Mouse (Mus musculus) adrenal gland, adult 8-10 months (tissue): ENCODE data around the gene Sptan1. TPM values are rescaled to one million over a fixed set of nuclear protein-coding genes. Genes with fewer than 3 reads are reported as not detected.
A peak's percentile ranks its signal among the peaks of the same experiment; 100 is the strongest.

Source experiments
- DNase-seq: peaks from one replicate; pipeline ENCODE4 v3.0.0; 2022
- total RNA-seq, 4 experiments: library from RNA; stranded (reverse); gene quantifications; 2 replicates each; pipeline ENCODE4 v1.2.4; 2022

The Sptan1 gene
- total RNA-seq = 100 to 1,000 TPM; 163 to 298 (median 244) TPM

DNA sequence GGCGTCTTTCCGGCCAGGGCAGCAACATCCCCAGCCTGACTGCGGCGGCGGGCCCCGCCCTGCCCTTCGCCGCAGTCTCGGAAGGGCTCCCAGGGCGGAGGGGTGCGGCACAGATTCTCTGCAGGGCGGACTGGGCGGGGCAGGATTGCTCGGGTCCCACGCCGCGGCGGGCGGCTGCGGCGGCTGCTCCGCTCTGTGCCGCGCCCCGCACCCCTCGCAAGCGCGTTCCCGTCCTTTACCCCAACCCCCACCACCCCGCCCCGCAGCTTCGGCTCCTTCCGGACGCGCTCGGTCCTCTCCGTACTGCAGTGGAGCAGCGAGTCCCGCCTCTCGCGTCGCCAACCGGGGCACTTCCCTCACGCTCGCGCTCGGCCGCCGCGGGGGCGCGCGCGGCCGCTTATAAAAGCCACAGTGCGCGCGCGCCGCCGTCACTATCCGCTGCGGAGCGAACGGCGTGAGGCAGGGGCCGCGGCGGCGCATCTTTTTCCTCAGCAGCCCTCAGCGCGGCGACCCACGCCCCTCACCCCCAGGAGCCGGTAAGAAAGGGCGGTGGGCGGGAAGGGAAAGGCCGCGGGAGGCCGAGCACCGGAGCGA lies at the start of gene Sptan1:
Gene Sptan1 (plus strand): TSS at position 311 of the 594 bp plus-strand sequence.
- peak; percentile 94 for DNase-seq

DNA sequence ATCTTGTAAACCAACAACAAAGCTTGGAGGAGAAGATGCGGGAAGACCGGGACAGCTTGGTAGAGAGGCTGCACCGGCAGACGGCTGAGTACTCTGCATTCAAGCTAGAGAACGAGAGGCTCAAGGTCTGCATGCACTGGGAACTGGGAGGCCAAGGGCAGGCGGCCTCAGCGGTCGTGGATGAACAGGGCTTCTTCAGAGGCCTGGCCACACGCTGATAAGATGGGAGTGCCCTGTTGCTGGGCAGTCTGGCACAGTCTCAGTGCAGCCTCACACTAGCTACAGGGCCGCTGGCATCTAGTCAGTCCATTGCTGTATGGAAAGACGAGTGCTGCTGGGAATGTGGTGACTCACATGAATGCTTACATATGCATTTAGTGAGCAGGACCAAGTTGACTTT lies 47.7 kb upstream of the Sptan1 start:
- DNase-seq = peak; percentile 69

DNA sequence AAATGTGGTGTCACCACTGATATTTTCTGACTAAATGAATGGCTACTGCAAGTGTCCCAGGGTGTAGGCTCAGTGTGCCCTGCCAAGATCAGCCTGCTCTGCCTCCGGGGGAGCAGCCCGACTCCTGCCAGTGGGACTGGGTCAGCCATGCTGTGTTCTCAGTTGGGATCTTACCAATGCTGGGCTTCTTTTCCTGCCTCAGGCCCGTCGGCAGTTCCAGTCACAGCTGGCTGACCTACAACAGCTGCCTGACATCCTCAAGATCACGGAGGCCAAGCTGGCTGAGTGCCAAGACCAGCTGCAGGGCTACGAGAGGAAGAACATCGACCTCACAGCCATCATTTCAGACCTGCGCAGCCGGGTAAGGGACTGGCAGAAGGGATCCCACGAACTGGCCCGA lies 43.3 kb upstream of the Sptan1 start:
- DNase-seq = peak; percentile 15

DNA sequence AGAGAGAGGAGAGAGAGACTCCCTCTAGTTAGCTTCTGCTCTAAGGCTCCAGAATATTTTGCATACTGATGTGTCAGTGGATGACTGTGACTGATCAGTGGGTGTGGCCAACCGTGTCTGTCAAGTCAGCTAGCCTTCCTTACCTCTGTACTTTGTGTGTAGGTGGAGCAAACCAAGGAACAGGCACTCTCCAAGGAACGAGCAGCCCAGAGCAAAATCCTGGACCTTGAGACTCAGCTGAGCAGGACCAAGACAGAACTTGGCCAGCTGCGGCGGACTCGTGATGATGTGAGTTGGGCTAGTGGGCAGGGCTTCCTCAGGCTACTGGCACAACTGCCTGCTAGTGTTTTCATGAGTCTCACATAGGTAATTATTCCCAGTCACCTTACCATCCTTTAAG lies 38.8 kb upstream of the Sptan1 start:
- no peak for DNase-seq

DNA sequence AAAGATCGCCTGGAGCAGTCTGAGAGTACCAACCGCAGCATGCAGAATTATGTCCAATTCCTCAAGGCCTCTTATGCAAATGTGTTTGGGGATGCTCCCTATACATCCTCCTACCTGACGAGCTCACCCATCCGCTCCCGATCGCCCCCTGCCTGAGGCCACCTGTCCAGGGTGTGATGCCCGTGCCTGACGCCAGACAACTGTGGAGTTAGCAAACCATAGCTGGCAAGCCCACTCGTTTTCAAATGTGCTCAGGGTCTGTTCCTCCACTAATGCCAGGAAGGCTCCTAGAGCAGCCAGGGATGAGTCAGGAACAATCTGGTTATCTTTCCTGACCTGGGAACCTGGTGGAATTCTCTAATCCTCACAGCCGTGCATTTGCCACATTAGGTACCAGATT lies 34.9 kb upstream of the Sptan1 start:
- no peak for DNase-seq

DNA sequence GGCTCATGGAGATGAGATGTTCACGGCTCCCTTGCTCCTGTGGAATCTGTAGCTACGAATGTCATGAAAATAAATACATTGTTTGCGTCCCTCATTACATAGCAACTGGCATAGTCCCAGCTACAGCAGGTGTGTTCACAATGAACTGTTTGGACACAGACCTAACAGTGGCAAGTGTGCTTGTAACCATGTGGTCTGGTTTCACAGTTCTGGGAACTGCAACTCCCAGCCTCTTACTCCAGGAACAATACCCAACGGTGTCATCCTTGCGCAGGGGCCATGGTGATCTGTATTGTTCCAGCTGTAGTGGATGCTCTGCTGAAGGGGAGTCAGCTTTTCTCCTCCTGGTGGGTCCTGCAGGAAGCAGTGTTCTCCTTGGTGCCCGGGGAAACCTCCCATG lies 34.2 kb upstream of the Sptan1 start:
- no peak for DNase-seq

DNA sequence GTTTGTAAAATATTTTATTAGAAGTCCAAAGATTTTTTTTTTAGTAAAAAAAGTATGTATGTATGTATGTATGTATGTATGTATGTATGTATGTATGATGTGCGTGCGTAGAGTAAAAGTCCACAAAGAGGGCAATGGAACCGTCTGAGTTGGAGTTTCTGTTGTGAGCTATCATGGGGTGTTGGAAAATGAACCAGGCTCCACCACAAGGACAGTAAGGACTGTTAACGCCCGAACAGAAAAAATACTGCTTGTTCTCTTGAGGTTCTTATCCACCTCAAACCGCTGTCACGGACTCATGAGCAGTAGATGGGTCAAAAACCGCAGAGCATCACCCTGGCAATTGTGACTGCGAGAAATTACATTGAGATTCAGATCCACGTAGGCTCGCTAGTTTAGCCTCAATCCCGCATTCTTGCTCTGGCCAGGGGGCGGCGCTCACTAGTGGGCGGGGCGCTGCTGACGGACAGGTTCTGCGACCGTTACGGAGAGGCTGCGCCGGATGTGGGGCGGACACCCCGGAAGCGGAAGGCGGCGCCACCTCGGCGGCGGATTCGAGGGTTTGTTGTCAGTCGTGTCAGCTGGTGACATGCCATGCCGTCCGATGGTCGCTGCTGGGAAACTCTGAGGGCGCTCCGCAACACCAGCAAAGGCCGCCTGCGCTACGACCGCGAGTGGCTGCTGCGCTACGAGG lies 30.3 kb upstream of the Sptan1 start, which contains the start of gene Gle1:
Gene Gle1 (plus strand): TSS at position 521 of the 694 bp plus-strand sequence.
- peak; percentile 94 for DNase-seq

DNA sequence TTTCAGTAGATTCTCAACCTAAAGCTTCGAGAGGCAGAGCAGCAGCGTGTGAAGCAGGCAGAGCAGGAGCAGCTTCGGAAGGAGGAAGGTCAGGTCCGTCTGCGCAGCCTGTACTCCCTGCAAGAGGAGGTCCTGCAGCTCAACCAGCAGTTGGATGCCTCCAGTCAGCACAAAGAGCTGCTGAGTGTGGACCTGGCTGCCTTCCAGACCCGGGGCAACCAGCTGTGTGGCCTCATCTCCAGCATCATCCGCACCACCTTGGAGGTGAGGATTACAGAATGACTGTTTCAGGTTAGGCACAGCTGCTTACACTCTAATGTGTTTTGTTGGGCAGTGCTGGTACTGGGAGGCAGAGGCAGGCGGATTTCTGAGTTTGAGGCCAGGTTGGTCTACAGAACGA lies 25.3 kb upstream of the Sptan1 start:
- DNase-seq = no peak

DNA sequence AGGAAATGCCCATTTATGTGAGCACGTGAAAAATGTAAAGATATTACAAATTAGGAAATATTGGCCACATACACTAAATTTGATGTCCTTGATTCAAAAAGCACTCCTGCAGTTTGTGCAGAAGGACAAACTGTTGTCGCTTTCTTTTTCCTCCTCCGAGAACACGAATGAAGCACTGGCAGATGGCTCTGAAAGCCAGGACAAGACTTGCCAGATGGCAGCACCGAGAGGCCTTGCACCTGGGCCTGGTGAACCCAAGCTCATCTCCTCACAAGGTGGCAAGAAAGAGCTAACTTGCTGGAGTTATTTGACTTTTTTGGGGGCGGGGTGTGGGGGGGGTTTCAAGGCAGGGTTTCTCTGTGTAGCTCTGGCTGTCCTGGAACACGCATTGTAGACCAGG lies 24.5 kb upstream of the Sptan1 start:
- no peak for DNase-seq

DNA sequence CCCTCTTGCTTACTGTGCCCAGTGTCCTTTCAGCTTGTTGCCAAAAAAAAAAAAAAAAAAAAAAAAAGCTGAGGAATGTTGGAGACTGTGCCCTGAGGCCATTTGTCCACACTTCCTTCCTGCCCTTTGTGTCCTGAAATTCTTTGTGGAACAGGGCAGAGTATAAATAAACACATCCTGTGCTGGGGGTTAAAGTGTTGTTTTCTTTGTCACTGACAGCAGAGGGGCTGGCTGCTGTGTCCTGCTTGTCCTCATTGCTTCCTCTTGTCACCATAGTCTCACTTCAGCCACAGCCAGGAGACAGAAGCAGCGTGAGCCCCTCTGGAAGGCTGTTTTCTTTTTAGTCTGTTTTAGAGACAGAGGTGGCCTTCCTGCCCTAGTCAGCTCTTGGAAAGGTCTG lies 20.6 kb upstream of the Sptan1 start:
- no peak for DNase-seq

DNA sequence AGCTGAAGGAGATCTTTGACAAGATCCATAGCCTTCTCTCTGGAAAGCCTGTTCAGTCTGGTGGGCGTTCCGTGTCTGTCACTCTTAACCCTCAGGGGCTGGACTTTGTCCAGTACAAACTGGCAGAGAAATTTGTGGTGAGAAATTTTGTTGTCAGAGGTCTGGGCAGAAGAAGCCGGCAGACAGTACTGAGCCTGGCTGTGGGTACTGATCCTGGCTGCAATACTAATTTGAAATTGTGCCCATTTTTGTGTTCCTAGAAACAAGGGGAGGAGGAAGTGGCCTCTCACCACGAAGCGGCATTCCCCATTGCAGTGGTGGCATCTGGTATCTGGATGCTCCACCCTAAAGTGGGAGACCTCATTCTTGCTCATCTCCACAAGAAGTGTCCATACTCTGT lies 16.5 kb upstream of the Sptan1 start:
- DNase-seq = no peak

DNA sequence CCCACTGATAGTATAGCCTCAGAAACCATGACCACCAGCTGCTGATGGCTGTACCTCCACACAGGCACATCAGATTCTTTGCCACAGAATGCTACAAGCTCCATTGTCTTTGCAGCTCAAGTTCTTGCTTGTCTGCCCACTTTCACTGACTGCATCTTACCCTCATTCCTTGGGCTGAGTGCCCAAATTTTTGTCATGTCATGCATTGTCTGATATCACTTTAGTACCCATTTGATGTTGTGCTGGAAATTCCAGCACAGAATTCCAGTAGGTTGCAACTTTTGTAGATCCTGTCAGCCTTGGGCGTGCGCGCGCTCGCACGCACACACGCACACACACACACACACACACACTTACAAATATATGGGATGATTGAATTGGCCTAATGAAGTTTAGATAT lies 4.1 kb upstream of the Sptan1 start:
- DNase-seq = no peak

DNA sequence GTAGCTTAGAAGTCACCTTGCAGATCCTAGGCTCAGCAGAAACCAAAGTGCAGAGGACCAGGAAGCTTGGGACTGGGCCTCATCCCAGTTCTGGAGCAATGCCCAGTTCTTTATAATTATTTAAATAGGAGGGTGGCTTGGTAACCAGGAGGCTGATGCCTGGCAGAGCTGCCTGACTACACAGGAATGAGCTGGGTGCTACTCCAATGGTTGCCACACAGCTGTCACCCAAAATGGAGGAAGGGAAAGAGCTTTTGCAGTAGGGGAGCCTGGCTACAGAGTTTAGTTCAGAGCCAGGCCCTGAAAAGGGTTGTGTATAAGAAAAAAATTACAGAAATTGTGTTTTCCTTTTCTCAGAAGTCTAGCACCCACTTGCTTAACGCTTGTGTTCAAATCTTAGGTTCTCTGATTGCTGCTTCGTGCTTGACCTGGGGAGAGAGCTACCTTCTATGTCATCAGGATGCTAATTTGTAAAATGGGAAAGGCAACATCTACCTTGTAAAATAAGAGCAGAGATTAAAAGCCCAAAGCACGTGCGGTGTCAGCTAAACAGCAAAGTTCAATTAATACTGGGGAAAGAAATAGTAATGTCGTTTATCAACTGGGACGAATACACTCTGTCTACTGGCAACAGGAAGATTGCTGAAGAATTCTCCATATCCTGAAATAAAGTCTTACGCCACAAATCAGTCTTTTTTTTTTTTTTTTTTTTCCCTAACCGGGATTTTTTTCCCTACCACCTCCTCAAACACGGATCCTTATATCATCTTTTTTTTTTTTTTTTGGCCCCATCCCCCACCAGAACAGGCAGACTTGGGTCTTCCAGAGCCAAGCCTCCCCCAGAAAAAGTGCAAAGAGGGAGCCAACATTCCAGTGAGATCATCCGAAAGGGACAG lies 758 bp upstream of the Sptan1 start:
- DNase-seq = no peak

DNA sequence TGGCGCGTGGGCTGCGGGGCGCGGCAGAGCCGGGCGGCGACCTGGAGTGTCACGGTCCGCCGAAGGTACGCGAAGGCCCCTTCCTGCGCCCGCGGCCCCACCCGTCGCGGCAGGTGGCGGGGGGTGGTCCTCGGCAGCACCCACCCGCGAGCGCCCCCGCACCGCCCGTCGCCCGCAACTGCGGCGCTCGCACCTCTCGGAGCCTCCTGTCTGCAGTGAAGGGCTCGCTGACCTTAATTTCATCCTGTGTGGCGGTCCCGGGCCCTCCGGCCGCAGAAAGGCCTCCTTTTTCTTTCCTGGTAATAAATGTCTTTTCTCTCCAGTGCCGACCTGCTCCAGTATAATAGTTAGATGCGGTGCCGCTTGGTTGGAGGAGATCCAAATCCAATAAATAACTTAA lies 546 bp downstream of the Sptan1 start:
- DNase-seq = no peak

DNA sequence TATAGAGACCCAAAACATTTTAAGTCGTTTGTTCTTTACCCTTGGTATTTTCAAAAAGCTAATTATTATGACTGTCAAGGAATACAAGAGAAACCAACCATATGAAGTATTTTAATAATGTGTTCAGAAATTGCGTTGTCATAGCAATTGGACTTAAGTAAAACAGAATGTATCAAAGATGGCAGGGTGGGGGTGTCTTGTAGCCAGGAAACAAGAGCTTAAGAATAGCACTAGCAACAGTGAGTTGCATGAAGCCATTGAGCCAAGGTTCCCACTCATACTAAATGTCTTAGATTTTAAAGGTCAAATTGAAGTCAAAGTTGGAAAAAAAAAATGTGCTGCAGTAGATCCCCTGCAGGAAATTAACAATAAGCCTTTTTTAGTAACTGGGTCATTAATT lies 1.5 kb downstream of the Sptan1 start:
- DNase-seq = no peak

DNA sequence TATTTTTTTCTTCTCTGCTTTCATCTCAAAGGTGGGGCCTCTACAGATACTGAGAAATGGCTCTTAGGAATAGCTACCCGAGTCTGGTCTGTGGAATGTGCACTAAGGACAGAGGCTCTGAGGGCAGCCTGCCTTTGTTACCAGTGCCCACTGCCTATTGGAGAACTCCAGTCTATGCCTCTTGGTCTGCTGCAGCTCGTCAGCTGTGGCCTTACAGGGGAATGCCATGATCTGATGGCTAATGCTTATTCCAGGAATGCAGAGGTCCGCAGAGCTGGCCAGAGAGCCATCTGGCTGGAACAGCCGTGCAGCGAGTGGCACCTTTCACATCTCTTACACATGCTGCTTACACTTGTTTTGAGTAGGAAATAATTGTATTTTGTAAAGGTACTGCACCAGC lies 2.4 kb downstream of the Sptan1 start:
- DNase-seq = no peak

DNA sequence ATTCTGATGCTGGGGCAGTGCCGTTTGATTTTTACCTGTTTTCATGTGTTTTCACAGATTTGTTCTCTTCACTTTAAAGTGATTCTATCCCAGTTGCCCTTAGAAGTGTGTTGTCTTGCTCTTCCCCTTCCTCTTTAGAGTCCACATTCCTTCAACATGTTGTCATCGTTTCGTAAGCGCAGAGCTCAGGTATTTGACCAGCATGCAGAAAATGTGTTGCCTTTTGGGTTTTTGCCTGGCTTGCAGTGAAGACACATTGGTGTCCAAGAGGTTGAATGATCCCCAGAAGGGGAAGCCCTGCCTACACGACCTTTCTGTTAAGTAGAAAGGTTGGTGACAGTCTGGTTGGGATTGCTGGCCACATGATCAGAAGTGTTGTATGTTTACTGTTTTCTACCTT lies 3.3 kb downstream of the Sptan1 start:
- no peak for DNase-seq

DNA sequence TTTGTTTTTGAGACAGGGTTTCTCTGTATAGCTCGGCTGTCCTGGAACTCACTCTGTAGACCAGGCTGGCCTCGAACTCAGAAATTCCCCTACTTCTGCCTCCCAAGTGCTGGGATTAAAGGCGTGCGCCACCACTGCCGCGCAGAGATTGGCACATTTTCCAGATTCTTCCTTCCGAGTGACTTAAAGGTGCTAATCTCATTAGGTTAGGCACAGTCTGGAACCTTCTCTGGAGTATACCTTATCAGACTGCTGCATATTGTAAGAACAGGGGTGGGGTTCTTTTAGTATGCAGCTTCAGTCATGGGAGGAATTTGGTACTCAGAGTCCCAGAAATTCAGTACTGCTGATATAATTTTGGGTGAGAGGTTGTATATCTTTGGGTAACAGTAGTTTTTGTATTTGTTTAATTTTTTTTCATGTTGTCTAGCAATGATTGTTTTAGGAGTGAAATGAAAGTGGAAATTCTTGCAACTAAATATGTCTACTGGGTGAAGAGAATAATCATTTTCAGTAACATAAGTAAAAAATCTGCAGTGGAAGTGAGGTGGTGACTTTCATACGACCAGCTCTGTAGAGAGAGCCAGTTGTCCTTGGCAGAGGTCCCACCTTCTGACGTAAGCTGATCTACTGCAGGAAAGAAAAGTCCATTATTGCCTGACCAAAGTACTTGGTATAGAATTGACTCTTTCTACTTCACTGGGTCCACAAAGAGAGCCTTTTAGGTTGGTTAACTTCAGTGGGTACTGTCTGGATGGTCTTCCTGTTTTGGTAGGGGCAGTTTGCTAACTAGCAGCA lies 6.7 kb downstream of the Sptan1 start:
- DNase-seq = peak; percentile 81

DNA sequence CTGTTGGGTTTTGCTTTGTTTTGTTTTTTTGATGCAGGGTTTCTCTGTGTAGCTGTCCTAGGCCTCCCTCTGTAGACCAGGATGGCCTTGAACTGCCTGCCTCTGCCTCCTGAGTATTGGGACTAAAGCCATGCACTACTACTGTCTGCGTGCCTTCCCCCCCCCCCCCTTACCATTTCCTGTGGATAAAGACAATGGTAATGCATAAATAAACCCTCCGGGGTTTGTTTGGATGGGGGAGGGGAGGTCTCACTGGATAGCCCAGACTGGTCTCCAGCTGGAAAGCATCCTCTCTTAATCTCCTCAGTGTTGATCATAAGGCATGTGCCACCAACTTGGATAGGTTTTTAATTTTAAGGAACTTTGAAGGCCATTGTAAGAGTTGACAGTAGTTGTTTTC lies 8.2 kb downstream of the Sptan1 start:
- DNase-seq = no peak

DNA sequence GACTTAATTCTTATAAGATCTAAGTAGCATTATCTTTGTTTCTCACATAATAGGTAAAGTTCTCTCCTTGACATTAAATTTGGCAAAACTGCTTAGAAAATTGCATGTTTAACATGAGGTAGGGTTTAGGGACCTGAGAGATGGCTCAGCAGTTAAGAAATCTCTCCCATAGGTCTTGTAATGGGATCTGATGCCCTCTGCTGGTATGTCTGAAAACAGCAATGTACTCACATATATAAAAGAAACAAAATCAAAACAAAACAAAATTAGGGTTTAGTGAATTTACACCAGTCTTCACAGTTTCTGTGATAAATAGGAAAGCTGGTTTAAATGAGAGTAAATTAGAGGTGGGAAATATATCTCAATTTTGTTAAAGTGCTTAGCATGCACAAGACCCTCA lies 11.9 kb downstream of the Sptan1 start:
- DNase-seq = no peak

DNA sequence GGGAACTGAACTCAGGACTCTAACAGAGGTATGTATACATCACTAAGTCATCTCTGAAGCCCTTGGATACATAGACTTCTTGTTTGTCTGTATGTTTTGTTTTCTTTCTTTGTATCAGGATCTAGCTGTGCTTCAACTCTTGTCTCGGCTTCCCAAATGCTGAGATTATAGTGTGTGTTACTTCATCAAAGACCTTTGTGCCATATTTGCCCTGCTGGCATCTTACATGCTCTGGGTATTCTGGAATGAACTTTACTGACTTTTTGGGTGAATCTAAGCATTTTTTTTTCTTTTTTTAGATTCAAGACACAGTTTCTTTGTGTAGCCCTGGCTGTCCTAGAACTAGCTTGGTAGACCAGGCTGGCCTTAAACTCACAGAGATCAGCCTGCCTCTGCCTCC lies 15.3 kb downstream of the Sptan1 start:
- DNase-seq = no peak

DNA sequence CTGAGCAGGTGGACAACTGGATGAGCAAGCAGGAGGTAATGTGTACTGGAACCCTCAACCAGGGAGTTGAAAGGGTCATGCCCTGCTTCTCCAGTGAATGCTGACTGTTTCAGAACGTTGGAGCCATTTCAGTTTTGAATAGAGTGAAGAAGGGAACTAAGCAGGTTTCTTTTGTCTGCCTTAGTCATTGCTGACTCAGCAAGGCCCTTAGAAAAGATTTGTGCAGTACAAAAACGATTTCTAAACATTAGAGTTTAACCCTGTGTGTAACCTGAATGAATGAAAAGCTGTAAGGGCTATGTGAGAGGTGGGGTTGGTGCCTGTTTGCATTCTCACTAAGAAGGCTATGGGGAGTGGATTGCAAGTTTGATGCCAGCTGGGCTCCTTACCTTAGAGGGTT lies 26.6 kb downstream of the Sptan1 start:
- DNase-seq = no peak

DNA sequence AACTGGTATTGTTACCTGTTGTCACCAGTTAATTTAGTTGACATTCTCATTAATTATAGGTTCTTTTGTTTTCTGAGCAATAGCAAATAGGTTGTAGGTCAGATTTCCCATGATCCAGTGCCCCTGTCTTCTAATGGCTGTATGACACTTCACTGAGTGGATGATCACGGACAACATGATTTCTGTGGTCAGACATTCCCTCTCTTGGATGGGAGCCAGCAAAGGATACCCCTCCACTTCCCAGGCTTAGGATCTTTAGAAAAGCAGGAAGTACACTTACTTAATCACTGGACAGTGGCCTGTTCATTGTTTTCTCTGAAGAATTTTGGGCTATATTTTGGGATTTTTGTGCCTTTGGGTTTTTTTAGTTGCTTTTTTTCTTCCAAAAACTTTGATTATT lies 43.7 kb downstream of the Sptan1 start:
- DNase-seq = no peak
